In the genomic region with DNA sequence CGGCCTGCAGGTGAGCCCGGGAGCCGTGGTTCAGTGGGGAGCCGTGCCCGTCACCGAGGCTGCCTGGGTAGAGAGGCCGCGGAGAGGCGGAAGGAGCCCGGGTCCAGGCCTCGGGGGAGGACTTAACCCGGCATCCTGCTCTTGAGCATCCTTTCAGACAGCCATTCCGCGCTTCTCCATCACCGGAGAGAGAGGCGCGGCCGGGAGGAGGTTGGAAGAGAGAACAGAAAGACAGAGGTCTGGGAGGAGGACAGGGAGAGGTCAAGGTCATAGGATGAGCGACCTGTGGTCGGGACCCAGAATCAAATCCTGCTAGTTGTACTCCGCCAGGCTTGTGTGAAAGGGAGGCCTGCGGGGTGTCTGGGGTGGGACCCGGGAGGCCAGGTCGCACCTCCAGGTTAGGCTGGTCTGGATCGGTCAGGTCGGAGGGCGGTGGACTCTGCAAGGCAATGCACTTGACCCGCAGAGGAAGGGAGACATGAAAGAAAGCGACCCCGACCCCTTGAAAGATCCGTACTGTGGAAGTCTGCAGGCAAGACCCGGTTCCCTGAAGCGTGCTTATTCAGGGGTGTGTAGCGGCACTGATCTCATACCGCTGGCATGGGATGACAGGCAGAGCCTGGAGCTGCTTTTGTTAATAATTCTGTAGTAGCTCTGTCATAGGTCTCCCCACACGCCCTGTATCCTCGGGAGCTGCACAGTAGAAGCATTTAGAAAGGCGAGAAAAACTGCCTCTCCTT, we compare ENCODE assay signal across 1 mouse cellular context.
TF ChIP-seq lines count a peak whose summit lies in the region.

No protein-coding gene starts in this region.

TF ChIP-seq in CH12.LX, 34 proteins besides CTCF, POLR2A, EP300 and RAD21:
- TF ChIP-seq KAT2A (IDR thresholded peaks at IDR 0.05; ENCODE audit: insufficient replicate concordance, low read length) (no peak), ZNF384 (IDR thresholded peaks at IDR 0.05; ENCODE audit: low read depth, low read length) (no peak), HCFC1 (IDR thresholded peaks at IDR 0.05; ENCODE audit: low read depth, low read length) (0 out of 2 replicates have a peak, but pooled peaks have one; percentile 5), RCOR1 (conservative IDR thresholded peaks at IDR 0.05; ENCODE audit: low read depth, low read length) (0 out of 2 replicates have a peak, but pooled peaks have one; percentile 10), MXI1 (IDR thresholded peaks at IDR 0.05; ENCODE audit: low read depth, low read length) (peak; percentile 14; the same call in 1 of the 2 replicates), SIN3A (IDR thresholded peaks at IDR 0.05; ENCODE audit: low read length) (peak; percentile 62), GABPA (IDR thresholded peaks at IDR 0.05; ENCODE audit: insufficient replicate concordance, low read depth, low read length) (0 out of 2 replicates have a peak, but pooled peaks have one; percentile 0), NRF1 (IDR thresholded peaks at IDR 0.05; ENCODE audit: low read depth, low read length) (no peak)
